Mouse (Mus musculus) gastrocnemius, postnatal 4 days (tissue): ENCODE measurements around the gene Akt1s1. TPM values are rescaled to one million over a fixed set of nuclear protein-coding genes. Genes with fewer than 3 reads are reported as not detected.
A peak's percentile ranks its signal among the peaks of the same experiment; 100 is the strongest.

Source experiments
- DNase-seq, 2 experiments: peaks; one replicate each; pipeline ENCODE4 v3.0.0; 2021 to 2022; ENCODE audit warnings: low spot score in 2 of 2, mixed read lengths in 2 of 2
- total RNA-seq, 2 experiments: library from RNA; stranded (reverse); gene quantifications; 2 replicates each; pipeline ENCODE4 v1.2.3; 2021

Gene Akt1s1
- total RNA-seq, 2 experiments from 2014 or later = 92.4 to 103 TPM

DNA sequence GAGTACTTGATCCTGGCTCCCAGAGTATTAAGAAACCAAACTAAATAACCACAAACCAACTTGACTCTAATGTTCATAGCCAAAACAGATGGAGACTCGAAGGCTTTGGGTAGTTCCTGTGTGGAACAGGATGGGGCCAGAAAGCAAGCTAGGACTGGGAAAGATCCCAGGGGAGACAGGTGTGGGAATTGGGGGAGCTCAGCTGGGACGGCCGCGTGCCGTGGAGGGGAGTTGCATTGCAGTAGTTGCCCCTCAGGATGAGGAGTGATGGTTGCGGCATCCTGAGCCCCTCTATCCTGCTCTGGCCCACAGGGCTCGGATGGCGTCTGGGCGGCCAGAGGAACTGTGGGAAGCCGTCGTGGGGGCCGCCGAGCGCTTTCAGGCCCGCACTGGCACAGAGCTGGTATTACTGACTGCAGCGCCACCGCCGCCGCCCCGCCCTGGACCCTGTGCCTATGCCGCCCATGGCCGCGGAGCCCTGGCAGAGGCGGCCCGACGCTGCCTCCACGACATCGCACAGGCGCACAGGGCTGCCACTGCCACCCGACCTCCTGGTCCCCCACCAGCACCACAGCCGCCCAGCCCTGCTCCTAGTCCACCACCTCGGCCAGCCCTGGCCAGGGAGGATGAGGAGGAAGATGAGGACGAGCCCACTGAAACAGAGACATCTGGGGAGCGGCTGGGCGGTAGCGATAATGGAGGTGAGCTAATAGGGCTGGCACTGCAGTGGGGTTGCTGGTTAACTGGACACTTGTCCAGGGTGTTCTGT lies 3.7 kb downstream of the Akt1s1 start:
- DNase-seq = no peak

DNA sequence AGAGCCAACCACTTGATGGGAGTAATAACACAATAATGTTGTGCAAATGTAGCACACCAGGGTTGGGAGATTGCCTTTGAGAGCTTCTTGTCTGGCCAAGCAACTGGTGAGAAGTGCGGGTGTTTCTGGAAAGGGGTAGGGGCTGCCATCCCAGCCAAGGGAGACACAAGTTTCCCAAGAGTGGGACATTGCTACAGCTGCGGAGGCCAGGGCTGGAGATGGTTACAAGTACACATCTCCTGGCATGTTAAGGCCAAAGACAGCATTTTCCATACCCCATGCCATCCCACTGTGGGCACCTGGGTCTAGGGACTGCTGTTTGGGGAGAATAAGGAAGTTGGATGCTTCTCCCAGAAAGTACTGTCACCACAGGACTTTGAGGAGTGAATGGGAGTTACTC lies 4.3 kb downstream of the Akt1s1 start:
- DNase-seq = no peak

DNA sequence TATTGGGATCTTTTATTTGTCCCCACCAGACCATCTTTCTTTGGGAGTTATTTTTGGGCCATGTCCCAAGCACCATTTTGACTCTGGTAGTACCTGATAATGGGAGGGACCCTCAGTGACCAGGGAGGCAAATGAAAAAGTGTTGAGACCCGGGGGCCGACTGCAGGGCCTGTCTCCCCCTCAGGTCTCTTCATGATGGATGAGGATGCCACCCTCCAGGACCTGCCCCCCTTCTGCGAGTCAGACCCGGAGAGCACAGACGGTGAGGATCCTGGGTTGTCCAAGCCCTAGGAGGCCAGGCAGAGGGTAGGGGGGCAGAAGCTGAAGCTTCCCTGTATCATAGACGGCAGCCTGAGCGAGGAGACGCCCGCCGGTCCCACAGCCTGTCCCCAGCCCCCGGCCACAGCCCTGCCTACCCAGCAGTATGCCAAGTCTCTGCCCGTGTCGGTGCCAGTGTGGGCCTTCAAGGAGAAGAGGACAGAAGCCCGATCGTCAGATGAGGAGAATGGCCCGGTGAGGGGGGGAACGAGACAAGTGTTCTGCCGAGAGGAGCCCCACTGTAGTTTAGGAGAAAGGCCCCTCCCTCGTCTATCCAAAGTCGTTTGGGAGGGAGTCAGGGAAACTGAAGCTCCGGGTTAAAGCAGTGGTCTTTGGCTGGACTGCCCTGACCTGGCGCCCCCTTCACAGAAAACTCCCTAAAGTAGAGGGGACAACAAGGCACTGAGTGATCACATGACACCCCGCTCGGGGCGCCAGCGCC lies 5.0 kb downstream of the Akt1s1 start:
- DNase-seq = no peak

DNA sequence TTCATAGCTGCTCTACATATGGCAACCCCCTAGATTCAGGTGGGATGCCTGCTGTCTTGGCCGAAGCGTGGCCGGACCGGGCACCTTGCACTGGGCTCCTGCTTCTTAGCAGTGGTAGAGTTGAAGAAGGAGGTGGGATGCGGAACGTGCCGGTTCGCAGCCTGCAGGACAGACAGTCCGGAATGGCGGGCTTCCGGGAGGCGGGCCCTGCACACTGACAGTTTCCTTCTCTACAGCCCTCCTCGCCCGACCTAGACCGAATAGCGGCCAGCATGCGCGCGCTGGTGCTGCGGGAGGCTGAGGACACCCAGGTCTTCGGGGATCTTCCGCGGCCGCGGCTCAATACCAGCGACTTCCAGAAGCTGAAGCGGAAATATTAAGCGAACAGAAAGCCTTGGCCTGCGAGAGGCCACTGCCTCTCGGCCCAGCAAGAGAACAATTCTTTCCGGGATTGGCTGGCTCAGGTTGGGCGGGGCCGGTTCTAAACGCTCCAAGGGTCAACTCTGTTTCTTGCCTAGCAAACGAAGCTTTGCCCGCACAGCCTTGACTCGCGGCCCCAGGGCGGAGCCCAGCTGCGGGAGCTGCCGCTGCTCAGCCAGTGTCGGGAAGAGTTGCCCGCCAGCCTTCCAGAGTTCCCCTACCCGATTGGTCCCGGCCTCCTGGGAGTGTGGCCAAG lies 5.7 kb downstream of the Akt1s1 start:
- peak; percentile 64 to 86 for DNase-seq

DNA sequence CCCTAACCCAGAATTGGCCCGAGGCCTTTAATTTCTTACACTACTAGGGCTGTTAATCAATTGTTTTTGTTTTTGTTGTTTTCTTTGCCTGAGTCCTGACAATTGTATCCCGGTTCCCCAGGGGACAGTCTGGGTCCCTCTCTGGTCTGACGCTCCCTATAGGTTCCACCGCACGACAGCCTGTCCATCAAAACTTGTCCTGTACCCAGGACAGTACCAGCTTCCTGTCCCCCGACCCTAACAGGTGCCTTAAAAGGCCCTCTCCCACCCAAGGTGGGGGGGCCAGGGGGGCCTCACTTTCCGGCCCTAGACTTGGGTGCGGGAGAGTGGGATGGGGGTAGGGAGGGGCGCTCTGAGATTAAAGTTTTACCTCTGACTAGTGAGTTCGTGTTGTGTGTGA lies 6.2 kb downstream of the Akt1s1 start:
- no peak for DNase-seq

DNA sequence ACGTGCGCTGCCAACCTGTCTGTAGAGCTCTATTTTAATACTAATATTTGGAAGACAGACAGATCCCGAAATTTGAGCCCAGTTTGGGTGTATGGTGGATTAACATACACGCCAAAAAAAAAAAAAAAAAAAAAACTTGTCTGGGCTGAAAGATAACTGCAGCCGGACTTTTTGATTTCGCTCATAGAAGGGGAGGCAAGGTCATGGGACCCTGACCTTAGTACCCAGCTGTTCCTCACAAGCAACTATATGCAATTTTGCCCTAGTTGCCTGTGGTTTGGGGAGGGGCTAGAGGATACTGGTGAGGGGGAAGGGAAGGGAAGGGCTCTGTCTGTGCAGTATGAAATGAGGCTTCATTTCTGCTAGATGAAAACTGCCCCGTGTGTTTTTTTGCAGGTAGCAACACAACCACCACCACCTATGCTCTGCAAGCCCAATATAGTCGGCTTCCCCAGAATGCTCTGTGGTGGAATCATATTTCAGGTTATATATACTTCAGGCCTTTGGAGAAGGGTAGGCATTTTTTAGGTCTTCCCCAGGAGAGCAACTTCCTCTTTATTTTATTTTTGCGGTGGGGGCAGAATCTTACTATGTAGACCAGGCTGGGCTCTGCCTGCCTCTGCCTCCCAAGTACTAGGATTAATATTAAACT lies 7.6 kb downstream of the Akt1s1 start:
- no peak for DNase-seq

DNA sequence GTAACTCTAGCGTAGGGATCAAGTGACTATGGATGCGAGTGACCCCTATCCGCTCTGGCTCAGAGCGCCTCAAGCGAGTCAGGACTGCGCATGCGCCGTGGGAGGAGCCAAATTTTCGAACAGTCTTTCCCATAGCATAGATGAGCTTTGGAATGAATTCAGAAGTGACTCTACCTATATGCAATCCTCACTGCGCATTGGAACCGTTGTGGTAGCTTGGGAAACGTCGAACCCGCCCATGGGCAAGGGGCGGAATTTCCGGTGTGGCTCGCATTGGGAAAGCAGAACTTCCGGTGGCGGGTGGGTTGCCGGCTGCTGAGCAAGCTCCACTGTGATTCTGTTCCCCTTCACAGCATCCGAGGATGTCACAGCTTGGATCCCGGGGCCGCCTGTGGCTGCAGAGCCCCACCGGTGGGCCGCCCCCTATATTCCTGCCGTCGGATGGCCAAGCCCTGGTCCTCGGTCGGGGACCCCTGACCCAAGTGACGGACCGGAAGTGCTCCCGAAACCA lies 8.3 kb downstream of the Akt1s1 start, which contains the start of gene Pnkp:
Gene Pnkp, plus strand, starts transcription at position 98 of the 511 bp plus-strand sequence.
- peak; percentile 63 to 84 for DNase-seq

DNA sequence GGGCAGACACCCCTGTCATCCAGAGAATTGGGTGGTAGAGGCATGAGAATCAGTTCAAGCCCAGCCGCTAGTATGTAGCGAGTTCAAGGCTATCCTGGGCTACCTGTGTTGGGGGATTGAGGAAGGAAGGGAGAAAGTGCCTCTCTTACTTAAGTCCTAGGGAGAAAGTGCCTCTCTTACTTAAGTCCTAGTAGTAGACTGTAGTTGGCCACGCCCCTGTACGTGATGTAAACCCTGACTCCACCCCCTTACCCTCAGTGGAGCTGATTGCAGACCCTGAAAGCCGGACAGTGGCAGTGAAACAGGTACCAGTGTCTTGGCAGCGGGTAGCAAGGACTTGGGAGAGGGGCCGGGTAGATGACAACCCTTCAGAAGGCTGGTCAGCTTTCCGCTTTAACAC lies 9.1 kb downstream of the Akt1s1 start:
- DNase-seq = no peak

DNA sequence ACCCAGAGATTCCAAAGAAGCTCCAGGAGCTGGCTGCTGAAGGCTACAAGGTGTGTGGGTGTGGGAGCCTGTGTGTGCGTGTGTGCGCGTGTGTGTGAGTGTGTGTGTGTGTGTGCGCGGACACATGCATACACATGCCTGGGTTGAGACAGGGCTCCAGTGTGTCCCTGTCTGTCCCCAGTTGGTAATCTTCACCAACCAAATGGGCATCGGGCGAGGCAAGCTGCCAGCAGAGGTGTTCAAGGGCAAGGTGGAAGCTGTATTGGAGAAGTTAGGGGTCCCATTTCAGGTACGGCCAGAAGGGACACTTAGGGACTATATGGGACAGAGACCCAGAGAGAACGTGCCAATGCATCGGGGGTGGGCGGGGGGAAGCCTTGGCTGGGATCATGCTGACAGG lies 11.1 kb downstream of the Akt1s1 start:
- DNase-seq = no peak

DNA sequence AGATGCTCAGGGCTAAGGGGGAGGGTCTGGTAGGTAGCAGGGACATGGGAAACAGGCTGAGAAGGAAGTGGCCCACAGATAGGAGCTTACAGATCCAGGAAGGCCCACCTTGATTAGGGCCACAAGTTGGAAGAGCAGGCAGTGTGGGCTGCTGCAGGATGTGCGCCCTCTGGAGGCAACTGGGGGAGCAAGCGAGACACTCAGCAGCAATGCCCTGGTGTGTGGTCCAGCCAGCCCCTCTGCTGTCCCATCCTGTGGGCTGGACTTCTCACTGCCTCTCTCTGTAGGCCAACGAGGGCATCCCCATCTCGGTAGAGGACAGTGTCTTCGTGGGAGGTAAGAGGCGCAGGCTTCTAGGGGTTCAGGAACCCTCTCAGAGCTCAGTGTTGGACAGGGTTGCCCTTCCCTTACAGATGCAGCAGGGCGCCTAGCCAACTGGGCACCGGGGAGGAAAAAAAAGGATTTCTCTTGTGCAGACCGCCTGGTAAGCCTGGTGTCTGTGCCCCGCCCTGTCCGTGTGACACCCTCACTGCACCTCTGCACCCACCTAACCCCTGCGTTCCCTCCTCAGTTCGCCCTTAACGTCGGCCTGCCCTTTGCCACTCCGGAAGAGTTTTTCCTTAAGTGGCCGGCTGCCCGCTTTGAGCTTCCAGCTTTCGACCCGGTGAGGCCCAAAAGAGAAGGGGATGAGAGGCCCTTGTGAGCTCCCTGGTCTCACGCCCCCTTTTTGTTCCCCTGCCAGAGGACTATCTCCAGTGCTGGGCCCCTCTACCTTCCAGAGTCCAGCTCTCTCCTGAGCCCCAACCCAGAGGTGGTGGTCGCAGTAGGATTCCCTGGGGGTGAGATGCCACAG lies 12.0 kb downstream of the Akt1s1 start:
- DNase-seq = peak; percentile 63 to 82

DNA sequence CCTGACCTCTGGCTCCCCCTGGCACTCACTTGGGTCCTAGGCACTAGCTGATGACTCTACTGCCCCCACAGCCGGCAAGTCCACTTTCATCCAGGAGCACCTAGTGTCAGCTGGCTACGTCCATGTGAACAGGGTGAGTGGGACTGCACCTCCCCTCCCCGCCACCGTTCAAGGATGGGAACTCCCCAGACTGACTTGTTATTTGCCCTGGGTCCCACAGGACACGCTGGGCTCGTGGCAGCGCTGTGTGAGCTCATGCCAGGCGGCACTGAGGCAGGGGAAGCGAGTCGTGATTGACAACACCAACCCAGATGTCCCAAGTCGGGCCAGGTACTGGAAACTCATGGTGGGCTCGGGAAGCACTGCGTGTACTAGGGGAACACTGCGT lies 12.6 kb downstream of the Akt1s1 start:
- no peak for DNase-seq

DNA sequence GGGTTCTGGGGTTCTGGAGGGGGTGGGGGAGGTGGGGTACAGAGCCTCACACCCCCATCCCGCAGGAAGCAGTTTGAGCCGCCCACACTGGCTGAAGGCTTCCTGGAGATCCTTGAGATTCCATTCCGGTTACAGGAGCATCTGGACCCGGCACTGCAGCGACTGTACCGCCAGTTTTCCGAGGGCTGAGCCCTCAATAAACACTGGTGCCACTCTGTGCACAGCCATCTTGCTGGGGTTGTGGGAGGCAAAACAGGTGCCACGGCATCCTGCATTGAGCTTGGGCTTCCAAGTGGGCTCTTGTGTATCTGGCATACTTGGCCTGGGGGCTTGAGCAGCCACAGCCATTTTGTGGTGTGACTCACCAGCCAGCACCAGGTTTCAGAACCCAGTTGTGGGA lies 13.6 kb downstream of the Akt1s1 start:
- no peak for DNase-seq

DNA sequence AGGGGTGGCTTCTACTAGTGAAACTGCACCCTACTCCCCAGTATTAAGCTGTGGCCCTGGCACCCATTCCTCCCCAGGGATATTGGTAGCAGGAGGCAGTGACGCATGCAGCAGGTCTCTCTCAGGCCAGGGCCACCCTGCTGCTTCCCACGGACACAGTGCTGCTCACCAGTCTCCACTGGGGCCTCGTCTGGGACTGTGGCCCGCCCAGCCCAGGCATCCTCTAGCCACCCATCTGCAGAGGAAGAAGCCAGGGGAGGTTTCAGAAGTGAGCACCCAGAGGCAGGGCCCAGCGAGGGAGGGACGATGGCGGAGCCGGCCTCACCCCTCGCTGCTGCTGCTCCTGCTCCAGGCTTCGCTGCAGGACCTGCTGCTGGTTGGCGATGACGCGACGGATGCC lies 14.4 kb downstream of the Akt1s1 start:
- DNase-seq = no peak

DNA sequence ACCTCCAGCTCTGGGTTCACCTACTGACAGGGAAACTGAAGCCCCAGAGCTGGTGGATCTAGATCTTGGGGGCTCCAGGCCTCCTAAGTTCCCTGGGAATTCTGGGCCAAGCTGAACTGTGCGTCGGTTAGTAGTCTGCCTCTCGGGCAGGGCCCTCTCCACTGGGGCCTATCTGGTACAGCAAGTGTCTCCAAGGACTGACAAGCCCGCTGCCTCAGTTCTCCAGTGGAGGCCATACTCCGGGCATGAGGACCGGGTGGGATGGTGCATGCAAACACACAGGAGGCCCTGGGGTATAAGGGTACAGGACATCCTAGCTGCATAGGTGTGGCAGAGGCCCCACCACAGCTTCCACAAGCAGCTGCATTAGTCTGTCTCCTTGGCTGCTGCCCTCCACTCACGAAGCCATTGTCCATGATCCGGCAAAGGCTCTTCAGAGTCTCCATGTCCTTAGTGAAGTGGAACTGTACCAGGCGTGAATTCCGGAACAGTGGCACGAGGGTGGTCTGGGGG lies 15.2 kb downstream of the Akt1s1 start:
- DNase-seq = no peak

DNA sequence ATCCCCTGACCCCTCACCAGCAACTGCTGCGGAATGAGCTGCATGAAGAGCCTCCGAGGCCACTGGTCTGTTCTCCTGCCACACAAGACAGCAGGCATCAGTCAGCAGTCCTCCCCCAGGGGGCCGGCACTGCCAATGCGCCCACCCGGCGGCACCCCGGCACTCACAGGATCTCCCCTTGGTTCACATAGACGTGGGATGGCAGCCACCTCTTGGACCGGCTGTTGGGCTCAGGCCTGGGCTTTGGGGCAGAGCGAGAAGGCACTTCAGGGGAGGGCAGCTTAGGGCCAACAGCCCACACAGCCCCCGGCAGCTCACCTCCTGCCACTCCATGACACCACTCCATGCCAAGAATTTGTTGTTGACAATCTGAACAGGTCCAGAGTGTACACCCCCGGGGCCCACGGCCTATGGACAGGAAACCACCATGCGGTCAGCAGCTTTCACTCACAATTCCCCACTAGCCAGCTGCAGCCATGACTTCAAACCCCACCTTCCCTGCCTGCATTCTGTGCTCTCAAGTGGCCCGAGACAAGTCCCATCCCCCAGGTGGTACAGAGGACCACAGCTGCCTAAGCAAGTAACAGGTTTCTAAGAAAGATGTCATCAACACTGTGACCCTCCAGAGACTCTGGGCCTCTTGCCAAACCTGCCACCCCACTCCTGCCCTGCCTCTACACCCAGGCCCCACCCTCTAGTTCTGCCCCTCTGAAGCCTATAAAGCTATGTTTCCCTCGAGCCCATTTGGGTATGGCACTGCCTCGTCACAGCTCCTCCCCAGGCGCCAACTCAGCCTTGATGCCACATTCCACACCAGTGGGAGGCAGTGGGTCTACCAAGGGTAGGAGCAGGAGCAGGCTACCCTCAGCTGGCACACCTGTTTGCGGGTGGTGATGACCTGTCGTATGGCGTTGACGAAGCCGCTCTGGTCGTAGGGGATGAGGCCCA lies 16.1 kb downstream of the Akt1s1 start:
- no peak for DNase-seq

DNA sequence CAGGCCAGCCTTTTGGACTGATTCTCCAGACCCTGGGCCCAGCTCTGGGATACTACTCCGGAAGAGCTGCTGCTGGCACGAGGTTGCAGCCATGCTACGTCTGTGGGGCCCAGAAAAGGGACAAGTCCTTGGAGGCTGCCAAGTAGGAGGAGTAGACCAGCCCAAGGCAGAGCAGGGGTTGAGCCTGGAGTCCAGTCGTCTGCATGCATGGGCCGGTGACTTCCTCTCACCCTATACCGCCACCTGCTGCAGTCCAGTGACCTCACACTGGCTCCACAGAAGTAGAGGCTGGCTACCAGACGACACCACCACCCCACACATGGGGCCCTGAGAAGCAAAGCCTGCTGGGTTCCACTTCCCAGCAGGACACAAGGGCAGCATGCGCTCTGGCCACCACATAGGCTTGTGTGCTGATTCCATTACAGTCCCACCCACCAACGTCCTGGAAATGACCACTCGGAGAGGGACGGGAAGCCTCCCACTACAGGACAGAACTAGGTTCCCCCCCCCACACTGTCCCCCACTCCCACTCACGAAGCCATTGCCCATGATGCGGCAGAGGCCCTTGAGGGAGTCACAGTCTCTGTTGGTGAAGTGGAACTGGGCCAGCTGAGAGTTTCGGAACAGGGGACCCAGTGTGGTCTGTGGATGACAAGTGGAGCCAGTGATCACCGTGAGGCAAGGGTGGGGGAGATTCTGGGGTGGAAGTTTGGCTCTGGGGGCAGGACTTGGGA lies 17.7 kb downstream of the Akt1s1 start:
- peak; percentile 60 to 76 for DNase-seq

DNA sequence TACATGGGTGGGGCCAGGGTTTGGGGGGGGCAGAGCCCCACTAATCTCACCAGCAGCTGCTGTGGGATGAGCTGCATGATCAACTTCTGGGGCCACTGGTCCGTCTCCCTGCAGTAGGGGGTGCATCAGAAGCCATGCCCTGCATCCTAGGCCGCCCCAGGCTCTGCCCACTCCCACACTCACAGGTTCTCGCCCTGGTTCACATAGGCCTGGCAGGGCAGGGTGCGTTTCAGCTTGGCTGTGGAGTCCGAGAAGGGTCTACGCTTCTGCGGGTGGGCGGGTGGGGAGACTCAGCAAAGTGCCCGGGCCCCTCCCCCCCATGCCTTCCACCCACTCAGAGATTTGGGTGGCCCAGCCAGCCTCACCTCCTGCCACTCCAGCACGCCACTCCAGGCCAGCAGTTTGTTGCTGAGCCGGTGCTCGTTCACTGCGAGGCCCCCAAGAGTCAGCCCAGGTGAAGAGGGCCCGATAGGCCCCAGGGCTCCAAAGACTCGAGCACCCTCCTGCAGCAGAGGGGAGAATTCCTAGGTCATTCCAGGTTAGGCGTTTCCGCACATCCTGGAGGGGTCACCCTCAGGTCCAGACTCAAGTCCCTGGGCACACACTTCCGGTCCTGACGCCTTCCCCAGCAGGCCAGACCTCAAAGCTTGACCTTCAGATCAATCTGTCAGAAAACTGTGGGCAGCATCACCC lies 18.4 kb downstream of the Akt1s1 start:
- no peak for DNase-seq

DNA sequence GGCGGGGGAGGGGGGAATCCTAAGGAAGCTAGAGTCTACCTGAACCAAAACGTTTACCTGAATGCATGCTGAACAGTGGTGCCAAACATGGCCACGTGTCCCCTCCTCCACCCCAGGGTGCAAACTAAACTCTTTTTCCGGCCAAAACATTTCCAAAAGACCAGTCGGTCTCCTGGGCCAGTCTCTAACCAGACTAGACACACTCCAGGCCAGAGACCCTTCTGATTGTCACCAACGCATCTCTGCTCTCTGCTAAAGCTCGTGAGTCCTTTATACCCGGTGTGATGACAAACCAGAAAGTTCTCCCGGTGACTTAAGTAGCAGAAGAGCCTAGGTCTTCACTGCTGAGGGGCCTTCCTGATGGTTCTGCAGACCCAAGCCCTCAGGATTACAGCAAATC lies 19.0 kb downstream of the Akt1s1 start:
- no peak for DNase-seq
